Mouse (Mus musculus) MEL (cell line): ENCODE measurements at regions not wholly inside any gene's neighbourhood (a gene's known extent, or its start where the extent isn't known, plus 50 kb on each side); places are given as distances from the start of the nearest gene placed in this dataset.

ENCODE experiments used
- DNase-seq: peaks from one replicate; pipeline ENCODE4 v3.0.0; 2011; ENCODE audit warnings: low read depth, low spot score
- H3K27ac ChIP-seq: 2 replicates; pipeline ENCODE4 v1.5.1; 2012; ENCODE audit warnings: low read depth, mild to moderate bottlenecking, control low read depth, low read length, moderate library complexity; ENCODE audit not compliant: control insufficient read depth
- H3K27me3 ChIP-seq, 2 experiments: fragments of 150-350 bp in 1 of 2; sonication (generic) in 1 of 2; 2 replicates each; pipeline ENCODE4 v1.6.1; 2012; ENCODE audit warnings: low read length in 2 of 2, mild to moderate bottlenecking in 2 of 2, improper control_type of control experiment in 1 of 2, moderate library complexity in 1 of 2; ENCODE audit not compliant: insufficient read depth in 2 of 2, control insufficient read depth in 1 of 2
- H3K36me3 ChIP-seq, 2 experiments: 2 replicates each; pipeline ENCODE4 v1.6.1; 2012 to 2014; ENCODE audit warnings: low read length in 2 of 2, improper control_type of control experiment in 1 of 2, inconsistent platforms in 1 of 2, mild to moderate bottlenecking in 1 of 2; ENCODE audit not compliant: insufficient read depth in 2 of 2, control insufficient read depth in 1 of 2
- H3K4me1 ChIP-seq, 2 experiments: fragments of 150-350 bp in 1 of 2; sonication (generic) in 1 of 2; 2 replicates each; pipeline ENCODE4 v1.6.1; 2012; ENCODE audit warnings: low read length in 2 of 2, improper control_type of control experiment in 1 of 2, mild to moderate bottlenecking in 1 of 2; ENCODE audit not compliant: insufficient read depth in 2 of 2, control insufficient read depth in 1 of 2
- H3K4me3 ChIP-seq, 2 experiments: fragments of 150-350 bp in 1 of 2; sonication (generic) in 1 of 2; 2 replicates each; pipeline ENCODE4 v1.5.1; 2012; ENCODE audit warnings: low read depth in 2 of 2, low read length in 2 of 2, mild to moderate bottlenecking in 2 of 2, moderate library complexity in 2 of 2, control low read depth in 1 of 2, improper control_type of control experiment in 1 of 2; ENCODE audit not compliant: control insufficient read depth in 1 of 2, insufficient read depth in 1 of 2
- H3K79me2 ChIP-seq: 2 replicates; pipeline ENCODE4 v1.6.1; 2012; ENCODE audit warnings: mild to moderate bottlenecking, low read length, moderate library complexity; ENCODE audit not compliant: control insufficient read depth, poor library complexity, insufficient read depth
- H3K9ac ChIP-seq: 2 replicates; pipeline ENCODE4 v1.6.1; 2012; ENCODE audit warnings: low read depth, mild to moderate bottlenecking, control low read depth, low read length, moderate library complexity; ENCODE audit not compliant: control insufficient read depth, poor library complexity, severe bottlenecking
- H3K9me3 ChIP-seq: fragments of 150-350 bp; sonication (generic); replicated peaks from 2 replicates; pipeline ENCODE4 v1.6.1; 2012; ENCODE audit warnings: mild to moderate bottlenecking, low read length, improper control_type of control experiment, moderate library complexity; ENCODE audit not compliant: insufficient read depth
- CTCF ChIP-seq, 3 experiments: IDR thresholded peaks in 2 of 3; conservative IDR thresholded peaks in 1 of 3; 2 replicates each; pipeline ENCODE4 v1.5.1; 2011 to 2012; ENCODE audit warnings: low read length in 3 of 3, low read depth in 2 of 3, mild to moderate bottlenecking in 2 of 3, improper control_type of control experiment in 1 of 3, inconsistent platforms in 1 of 3, mixed read lengths in 1 of 3, moderate library complexity in 1 of 3; ENCODE audit not compliant: control insufficient read depth in 1 of 3, insufficient read depth in 1 of 3, poor library complexity in 1 of 3, severe bottlenecking in 1 of 3
- E2F4 ChIP-seq: IDR thresholded peaks from 2 replicates; pipeline ENCODE4 v1.6.1; 2011; ENCODE audit warnings: low read depth, low read length, improper control_type of control experiment, borderline replicate concordance
- ELF1 ChIP-seq: IDR thresholded peaks from 2 replicates; pipeline ENCODE4 v1.6.1; 2014; ENCODE audit warnings: low read depth, mild to moderate bottlenecking, inconsistent platforms, low read length, improper control_type of control experiment, moderate library complexity
- EP300 ChIP-seq, 2 experiments: IDR thresholded peaks; 2 replicates each; pipeline ENCODE4 v1.6.1; 2011; ENCODE audit warnings: improper control_type of control experiment in 2 of 2, low read length in 2 of 2, low read depth in 1 of 2, mild to moderate bottlenecking in 1 of 2
- ETS1 ChIP-seq: IDR thresholded peaks from 2 replicates; pipeline ENCODE4 v1.6.1; 2012; ENCODE audit warnings: low read depth, mild to moderate bottlenecking, inconsistent platforms, low read length, improper control_type of control experiment, moderate library complexity
- GATA1 ChIP-seq: IDR thresholded peaks from 2 replicates; pipeline ENCODE4 v1.6.1; 2011; ENCODE audit warnings: low read depth, low read length, improper control_type of control experiment
- HCFC1 ChIP-seq: IDR thresholded peaks from 2 replicates; pipeline ENCODE4 v1.6.1; 2012; ENCODE audit warnings: low read depth, mild to moderate bottlenecking, inconsistent platforms, low read length, improper control_type of control experiment, moderate library complexity
- MAFK ChIP-seq: IDR thresholded peaks from 2 replicates; pipeline ENCODE4 v1.6.1; 2011; ENCODE audit warnings: low read depth, mild to moderate bottlenecking, low read length, improper control_type of control experiment, borderline replicate concordance
- MAX ChIP-seq: IDR thresholded peaks from 2 replicates; pipeline ENCODE4 v1.6.1; 2011; ENCODE audit warnings: low read length, improper control_type of control experiment
- MEF2A ChIP-seq: IDR thresholded peaks from 2 replicates; pipeline ENCODE4 v1.6.1; 2014; ENCODE audit warnings: low read depth, mild to moderate bottlenecking, inconsistent platforms, low read length, improper control_type of control experiment; ENCODE audit not compliant: poor library complexity, insufficient replicate concordance, severe bottlenecking; ENCODE audit errors: extremely low read depth
- MYB ChIP-seq: IDR thresholded peaks from 2 replicates; pipeline ENCODE4 v1.6.1; 2011; ENCODE audit warnings: mild to moderate bottlenecking, low read depth, low read length, improper control_type of control experiment
- NELFE ChIP-seq: IDR thresholded peaks from 2 replicates; pipeline ENCODE4 v1.6.1; 2011; ENCODE audit warnings: low read depth, low read length, improper control_type of control experiment
- NRF1 ChIP-seq: IDR thresholded peaks from 2 replicates; pipeline ENCODE4 v1.6.1; 2014; ENCODE audit warnings: low read depth, mild to moderate bottlenecking, inconsistent platforms, low read length, improper control_type of control experiment, moderate library complexity; ENCODE audit not compliant: poor library complexity, insufficient read depth, severe bottlenecking
- POLR2A ChIP-seq, 2 experiments: IDR thresholded peaks; 2 replicates each; pipeline ENCODE4 v1.6.1; 2011 to 2012; ENCODE audit warnings: low read length in 2 of 2, mild to moderate bottlenecking in 2 of 2, control low read depth in 1 of 2, improper control_type of control experiment in 1 of 2, low read depth in 1 of 2, moderate library complexity in 1 of 2; ENCODE audit not compliant: control insufficient read depth in 1 of 2, insufficient read depth in 1 of 2, poor library complexity in 1 of 2
- POLR2AphosphoS2 ChIP-seq: IDR thresholded peaks from 2 replicates; pipeline ENCODE4 v1.6.1; 2011; ENCODE audit warnings: low read length, improper control_type of control experiment
- POLR2AphosphoS5 ChIP-seq: IDR thresholded peaks from 2 replicates; pipeline ENCODE4 v1.6.1; 2012; ENCODE audit warnings: low read depth, borderline replicate concordance, mild to moderate bottlenecking, inconsistent platforms, low read length, moderate library complexity, mixed read lengths
- RCOR1 ChIP-seq: IDR thresholded peaks from 2 replicates; pipeline ENCODE4 v1.6.1; 2012; ENCODE audit warnings: low read depth, mild to moderate bottlenecking, inconsistent platforms, low read length, improper control_type of control experiment
- SIN3A ChIP-seq: IDR thresholded peaks from 2 replicates; pipeline ENCODE4 v1.6.1; 2012; ENCODE audit warnings: low read length, improper control_type of control experiment, inconsistent platforms
- TAL1 ChIP-seq: IDR thresholded peaks from 2 replicates; pipeline ENCODE4 v1.6.1; 2012; ENCODE audit warnings: mild to moderate bottlenecking, inconsistent platforms, low read length, moderate library complexity, mixed read lengths
- TCF12 ChIP-seq: IDR thresholded peaks from 2 replicates; pipeline ENCODE4 v1.6.1; 2014; ENCODE audit warnings: low read depth, mild to moderate bottlenecking, inconsistent platforms, low read length, improper control_type of control experiment, moderate library complexity
- USF1 ChIP-seq: IDR thresholded peaks from 2 replicates; pipeline ENCODE4 v1.6.1; 2014; ENCODE audit warnings: low read depth, mild to moderate bottlenecking, inconsistent platforms, low read length, improper control_type of control experiment, moderate library complexity
- USF2 ChIP-seq, 2 experiments: IDR thresholded peaks; 2 replicates each; pipeline ENCODE4 v1.6.1; 2011 to 2012; ENCODE audit warnings: improper control_type of control experiment in 2 of 2, low read length in 2 of 2, borderline replicate concordance in 1 of 2, inconsistent platforms in 1 of 2, low read depth in 1 of 2, mild to moderate bottlenecking in 1 of 2; ENCODE audit not compliant: insufficient read depth in 1 of 2
- ZKSCAN1 ChIP-seq: IDR thresholded peaks from 2 replicates; pipeline ENCODE4 v1.6.1; 2012; ENCODE audit warnings: low read depth, mild to moderate bottlenecking, inconsistent platforms, low read length, improper control_type of control experiment, moderate library complexity
- ZMIZ1 ChIP-seq: IDR thresholded peaks from 2 replicates; pipeline ENCODE4 v1.6.1; 2012; ENCODE audit warnings: low read depth, mild to moderate bottlenecking, inconsistent platforms, low read length, improper control_type of control experiment, moderate library complexity

- Histone ChIP-seq H3K9me3 (no peaks in the 10 kb centered on the region), H3K4me3 (no peak overlapping the region), H3K9ac (no peak overlapping the region), H3K79me2 (no peaks in the 10 kb centered on the region), H3K36me3 (no peaks in the 10 kb centered on the region), H3K27ac (no peak overlapping the region), H3K4me1 (no peaks in the 10 kb centered on the region), H3K27me3 (no peaks in the 10 kb centered on the region)
- DNase-seq: no peak
- TF ChIP-seq MAX (no peak), SIN3A (no peak), ZMIZ1 (no peak), HCFC1 (no peak)
These were observed 421.7 kb upstream of the Pabpc4l start for GRCm38 (mm10) chr3:46869576-46870295.

GRCm38 (mm10) chr3:46848400-46848983, 400.5 kb upstream of the Pabpc4l start:
- TF ChIP-seq ETS1: peak; percentile 96
- TF ChIP-seq GATA1: peak; percentile 94
- TF ChIP-seq MEF2A: peak; percentile 83; the same call in 1 of the 2 replicates
- no peak for TF ChIP-seq POLR2A (IDR thresholded peaks at IDR 0.05; ENCODE audit: control insufficient read depth in 1 of 2, insufficient read depth in 1 of 2, low read depth in 1 of 2, low read length in 2 of 2, poor library complexity in 1 of 2)
- TF ChIP-seq RCOR1: peak; percentile 84
- TF ChIP-seq MAFK: peak; percentile 66; the same call in 1 of the 2 replicates
- 0 out of 2 replicates have a peak, but pooled peaks have one; percentile 26 for TF ChIP-seq NELFE
- TF ChIP-seq E2F4: no peak
- no peak for TF ChIP-seq ZKSCAN1
- TF ChIP-seq HCFC1: 0 out of 2 replicates have a peak, but pooled peaks have one; percentile 32
- TF ChIP-seq MYB: peak; percentile 93
- peak; percentile 59; the same call in 1 of the 2 replicates for TF ChIP-seq MAX
- no peak for TF ChIP-seq ZMIZ1
- TF ChIP-seq POLR2AphosphoS2: no peak
- peak; percentile 9; the same call in 1 of the 2 replicates for TF ChIP-seq TAL1
- TF ChIP-seq EP300 (IDR thresholded peaks at IDR 0.05; ENCODE audit: low read depth in 1 of 2, low read length in 2 of 2): peak; percentile 98
- TF ChIP-seq ELF1: no peak
- TF ChIP-seq CTCF (IDR thresholded peaks at IDR 0.05 in 2 of 3, conservative IDR thresholded peaks at IDR 0.05 in 1 of 3; ENCODE audit: control insufficient read depth in 1 of 3, insufficient read depth in 1 of 3, low read depth in 2 of 3, low read length in 3 of 3, poor library complexity in 1 of 3, severe bottlenecking in 1 of 3): no peak
- no peak for TF ChIP-seq USF1
- no peak for TF ChIP-seq NRF1
- TF ChIP-seq TCF12: peak; percentile 93
- no peak for TF ChIP-seq USF2 (IDR thresholded peaks at IDR 0.05; ENCODE audit: borderline replicate concordance in 1 of 2, insufficient read depth in 1 of 2, low read depth in 1 of 2, low read length in 2 of 2)
- no peak for TF ChIP-seq POLR2AphosphoS5
- Histone ChIP-seq H3K9me3 (no peaks in the 10 kb centered on the region), H3K79me2 (no peaks in the 10 kb centered on the region), H3K36me3 (peaks cover 0 to 9% of the 10 kb centered on the region in 2 experiments; a peak in 2 of 4 replicates), H3K27ac (peak overlapping the region; percentile 80), H3K9ac (peak overlapping the region; percentile 41), H3K4me3 (peak overlapping the region; percentile 18 to 28; a peak in 3 of 4 replicates), H3K27me3 (no peaks in the 10 kb centered on the region), H3K4me1 (peaks cover 5 to 11% of the 10 kb centered on the region in 2 experiments)
- peak; percentile 83 for DNase-seq
